ENCODE assay signal across 28 mouse cellular contexts in genomic region chr5:74300931-74301330, GRCm38 (mm10).
A peak's percentile ranks its signal among the peaks of the same experiment; 100 is the strongest.
DNase-seq lines count a peak whose midpoint lies in the region; ATAC-seq and TF ChIP-seq lines count a peak whose summit lies in the region.
"Had no signal": no experiment of that assay in that cellular context is flagged by ENCODE, and none has a peak within 500 bp of the region (broad histone marks: within the 10 kb centered on the region; RNA-seq: fewer than 3 reads in every experiment).

No protein-coding gene starts in this region.

- no peak overlapping the region for H3K9ac ChIP-seq in heart, embryonic 12.5 days
- H3K9ac ChIP-seq in heart, postnatal 0 days (replicated peaks; ENCODE audit: low read depth, low read length): no peak overlapping the region
- no peak overlapping the region for H3K9ac ChIP-seq in hindbrain, embryonic 16.5 days (ENCODE audit: low read depth, low read length)
- H3K9ac ChIP-seq: embryonic facial prominence, embryonic 15.5 days; forebrain, embryonic 13.5 days; hindbrain, embryonic 14.5 days; neural tube, embryonic 12.5 days had no signal

- peaks cover 48% of the 10 kb centered on the region for H3K4me1 ChIP-seq in heart, embryonic 12.5 days (replicated peaks)
- H3K4me1 ChIP-seq in heart, postnatal 0 days (ENCODE audit: control insufficient read depth, insufficient read depth): peaks cover 38% of the 10 kb centered on the region
- H3K4me1 ChIP-seq in limb, embryonic 10.5 days: peaks cover 40% of the 10 kb centered on the region
- H3K4me1 ChIP-seq in hindbrain, embryonic 16.5 days (ENCODE audit: control insufficient read depth, insufficient read depth, low read depth, low read length): peaks cover 3% of the 10 kb centered on the region; the same call in 1 of the 2 replicates
- H3K4me1 ChIP-seq: neural tube, embryonic 12.5 days had no signal

- no peak overlapping the region for H3K4me2 ChIP-seq in heart, embryonic 12.5 days
- H3K4me2 ChIP-seq in heart, postnatal 0 days (ENCODE audit: low read depth, low read length): no peak overlapping the region
- H3K4me2 ChIP-seq in hindbrain, embryonic 16.5 days (ENCODE audit: low read length): no peak overlapping the region
- H3K4me2 ChIP-seq: embryonic facial prominence, embryonic 15.5 days; forebrain, embryonic 13.5 days; hindbrain, embryonic 14.5 days; limb, embryonic 13.5 days; liver, embryonic 11.5 days; midbrain, embryonic 11.5 days; neural tube, embryonic 12.5 days had no signal

- no peaks in the 10 kb centered on the region for H3K36me3 ChIP-seq in heart, embryonic 12.5 days
- H3K36me3 ChIP-seq in heart, postnatal 0 days (replicated peaks; ENCODE audit: control insufficient read depth, insufficient read depth, low read length): no peaks in the 10 kb centered on the region
- no peaks in the 10 kb centered on the region for H3K36me3 ChIP-seq in limb, embryonic 10.5 days
- H3K36me3 ChIP-seq in hindbrain, embryonic 16.5 days (ENCODE audit: control insufficient read depth, insufficient read depth, low read length): no peaks in the 10 kb centered on the region
- H3K36me3 ChIP-seq: embryonic facial prominence, embryonic 10.5 days; embryonic facial prominence, embryonic 15.5 days; limb, embryonic 13.5 days; neural tube, embryonic 12.5 days had no signal

- WGBS in heart, embryonic 12.5 days: 51% methylated on average over 5 of the region's 5 CpGs
- 44% methylated on average over 5 of the region's 5 CpGs for WGBS in heart, postnatal 0 days
- WGBS in limb, embryonic 10.5 days: 74% methylated on average over 5 of the region's 5 CpGs
- 75% methylated on average over 5 of the region's 5 CpGs for WGBS in hindbrain, embryonic 16.5 days

- H3K27ac ChIP-seq in heart, embryonic 12.5 days (ENCODE audit: poor library complexity, severe bottlenecking): peak overlapping the region; percentile 90
- H3K27ac ChIP-seq in heart, postnatal 0 days (ENCODE audit: low read depth): peak overlapping the region; percentile 93
- peak overlapping the region; percentile 43 for H3K27ac ChIP-seq in limb, embryonic 10.5 days
- H3K27ac ChIP-seq in hindbrain, embryonic 16.5 days (ENCODE audit: low read depth, low read length): no peak overlapping the region
- H3K27ac ChIP-seq: embryonic facial prominence, embryonic 10.5 days; embryonic facial prominence, embryonic 15.5 days; forebrain, embryonic 13.5 days; hindbrain, embryonic 14.5 days; neural tube, embryonic 12.5 days had no signal

- TF ChIP-seq CTCF in heart, postnatal 0 days (IDR thresholded peaks at IDR 0.05; ENCODE audit: low read depth): no peak

- no peaks in the 10 kb centered on the region for H3K9me3 ChIP-seq in heart, embryonic 12.5 days (replicated peaks)
- H3K9me3 ChIP-seq in heart, postnatal 0 days (replicated peaks; ENCODE audit: control insufficient read depth, low read length): no peaks in the 10 kb centered on the region
- no peaks in the 10 kb centered on the region for H3K9me3 ChIP-seq in limb, embryonic 10.5 days (replicated peaks)
- H3K9me3 ChIP-seq in hindbrain, embryonic 16.5 days (ENCODE audit: control insufficient read depth, low read length): no peaks in the 10 kb centered on the region
- H3K9me3 ChIP-seq: embryonic facial prominence, embryonic 10.5 days; embryonic facial prominence, embryonic 15.5 days; forebrain, embryonic 13.5 days; limb, embryonic 13.5 days; neural tube, embryonic 12.5 days had no signal

- DNase-seq in heart, adult 9 months (ENCODE audit: low spot score in 2 of 2): no peak
- DNase-seq in heart, postnatal 0 days (ENCODE audit: low spot score): no peak
- DNase-seq in heart, postnatal 14 days: no peak
- peak; percentile 36 for DNase-seq in Muller cell, postnatal 12 days (ENCODE audit: inconsistent ontology term)
- no peak for DNase-seq in limb, embryonic 10.5 days (ENCODE audit: low spot score)
- DNase-seq: adrenal gland, postnatal 10 days; cerebellum, adult 8-10 months; cerebellum, postnatal 25 days; gastrocnemius, postnatal 14 days; kidney, adult 11 months; kidney, postnatal 25 days; right cerebral cortex, adult 18-20 months; spleen, adult 18-20 months; thymus, postnatal 25 days had no signal

- no peak for TF ChIP-seq EP300 in heart, postnatal 0 days (IDR thresholded peaks at IDR 0.05; ENCODE audit: low read depth)

- intact Hi-C loops in heart, postnatal 14 days (cut with DNase I): no loop called here

- H3K27me3 ChIP-seq in heart, embryonic 12.5 days (replicated peaks): no peaks in the 10 kb centered on the region
- no peaks in the 10 kb centered on the region for H3K27me3 ChIP-seq in heart, postnatal 0 days (ENCODE audit: control insufficient read depth, insufficient read depth, low read length)
- H3K27me3 ChIP-seq in limb, embryonic 10.5 days (ENCODE audit: low read depth, poor library complexity, severe bottlenecking): no peaks in the 10 kb centered on the region
- no peaks in the 10 kb centered on the region for H3K27me3 ChIP-seq in hindbrain, embryonic 16.5 days (replicated peaks; ENCODE audit: control insufficient read depth, insufficient read depth, low read length)
- H3K27me3 ChIP-seq: CH12.LX; embryonic facial prominence, embryonic 15.5 days; forebrain, embryonic 13.5 days; neural tube, embryonic 12.5 days; Patski had no signal

- H3K4me3 ChIP-seq in heart, embryonic 12.5 days: no peak overlapping the region
- no peak overlapping the region for H3K4me3 ChIP-seq in heart, postnatal 0 days (ENCODE audit: low read depth, low read length)
- no peak overlapping the region for H3K4me3 ChIP-seq in limb, embryonic 10.5 days
- no peak overlapping the region for H3K4me3 ChIP-seq in hindbrain, embryonic 16.5 days (ENCODE audit: low read length)
- H3K4me3 ChIP-seq: embryonic facial prominence, embryonic 10.5 days; embryonic facial prominence, embryonic 15.5 days; forebrain, embryonic 13.5 days; limb, embryonic 13.5 days; myocyte; neural tube, embryonic 12.5 days had no signal

- ATAC-seq in heart, embryonic 12.5 days (ENCODE audit: insufficient number of reproducible peaks, low FRiP score): no peak
- no peak for ATAC-seq in heart, postnatal 0 days (ENCODE audit: insufficient read depth, low read depth)
- ATAC-seq in hindbrain, embryonic 16.5 days: no peak
- ATAC-seq: forebrain, embryonic 13.5 days; inflammation-experienced regulatory T-cells, adult 6 months; Patski had no signal
